Mouse (Mus musculus): ENCODE data around the gene Prpsap2. TPM values are rescaled to one million over a fixed set of nuclear protein-coding genes. Genes with fewer than 3 reads are reported as not detected.

The Prpsap2 gene
- total and polyA plus RNA-seq, 3 experiments = 29.0 to 30.7 TPM; not detected in 1

DNA sequence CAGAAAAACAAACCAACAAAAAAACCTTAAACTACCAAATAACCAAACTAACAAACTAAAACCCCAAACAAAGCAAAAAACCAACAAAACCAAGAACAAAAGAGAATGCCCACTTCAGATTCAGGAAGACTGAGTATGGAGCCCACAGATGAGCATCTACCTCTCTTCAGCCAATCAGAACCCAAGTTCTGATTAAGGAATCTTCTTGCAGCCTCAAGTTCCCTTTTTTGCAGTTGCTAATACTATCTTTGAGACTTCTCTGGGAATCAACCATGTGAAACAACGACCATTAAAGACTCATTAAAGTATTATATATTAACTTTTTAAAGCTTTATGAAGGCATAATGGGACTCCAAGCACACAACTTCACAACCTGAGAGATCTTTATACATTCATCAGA is 24.6 kb downstream of the Prpsap2 start:
- TF ChIP-seq EP300 (IDR thresholded peaks at IDR 0.05; ENCODE audit: low read depth in 1 of 2, low read length in 2 of 2) = peak in 1 of 2 experiments; percentile 21; a peak in 1 of 4 replicates
- no peak for TF ChIP-seq ELF1 (IDR thresholded peaks at IDR 0.05; ENCODE audit: low read depth, low read length)
- TF ChIP-seq RCOR1 (IDR thresholded peaks at IDR 0.05; ENCODE audit: low read depth, low read length) = peak; percentile 80
- no peak for TF ChIP-seq SIN3A (IDR thresholded peaks at IDR 0.05; ENCODE audit: low read length)
- TF ChIP-seq GATA1 (IDR thresholded peaks at IDR 0.05; ENCODE audit: low read depth, low read length) = peak; percentile 24
- Histone ChIP-seq H3K79me2 (ENCODE audit: control insufficient read depth, insufficient read depth, low read length, poor library complexity) (no peaks in the 10 kb centered on the region), H3K9ac (ENCODE audit: control insufficient read depth, low read depth, low read length, poor library complexity, severe bottlenecking) (no peak overlapping the region), H3K4me1 (ENCODE audit: control insufficient read depth in 1 of 2, insufficient read depth in 2 of 2, low read length in 2 of 2) (0 out of 4 replicates have a peak, but pooled peaks cover 0 to 2% of the 10 kb centered on the region in 2 experiments), H3K27me3 (ENCODE audit: control insufficient read depth in 1 of 2, insufficient read depth in 2 of 2, low read length in 2 of 2) (no peaks in the 10 kb centered on the region), H3K4me3 (ENCODE audit: control insufficient read depth in 1 of 2, insufficient read depth in 1 of 2, low read depth in 2 of 2, low read length in 2 of 2) (no peak overlapping the region), H3K36me3 (ENCODE audit: control insufficient read depth in 1 of 2, insufficient read depth in 2 of 2, low read length in 2 of 2) (peaks cover 2 to 10% of the 10 kb centered on the region in 2 experiments; a peak in 3 of 4 replicates), H3K27ac (ENCODE audit: control insufficient read depth, low read depth, low read length) (no peak overlapping the region), H3K9me3 (replicated peaks; ENCODE audit: insufficient read depth, low read length) (no peaks in the 10 kb centered on the region)
- peak; percentile 64 for DNase-seq (ENCODE audit: low read depth, low spot score)

DNA sequence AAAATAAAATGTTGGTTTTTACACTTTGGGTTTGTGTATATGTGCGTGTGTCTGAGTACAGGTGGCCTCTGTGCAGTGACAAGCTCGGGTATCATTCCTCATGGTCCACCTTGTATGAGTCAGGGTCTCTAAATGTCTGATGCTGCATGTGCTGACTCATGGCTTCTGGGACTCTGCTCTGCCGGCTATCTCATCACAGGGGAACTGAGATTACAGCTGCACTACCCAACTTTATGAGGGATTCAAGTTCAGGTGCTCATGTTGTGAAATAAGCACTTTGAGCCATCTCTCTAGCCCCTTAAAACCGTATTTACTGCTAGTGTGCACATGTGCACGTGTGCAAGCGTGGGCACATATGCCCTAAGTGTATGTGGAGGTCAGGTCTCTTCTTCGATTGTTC is 29.2 kb downstream of the Prpsap2 start:
- DNase-seq (ENCODE audit: low read depth, low spot score) = no peak
- Histone ChIP-seq H3K9ac (ENCODE audit: control insufficient read depth, low read depth, low read length, poor library complexity, severe bottlenecking) (no peak overlapping the region), H3K4me1 (ENCODE audit: control insufficient read depth in 1 of 2, insufficient read depth in 2 of 2, low read length in 2 of 2) (0 out of 4 replicates have a peak, but pooled peaks cover 0 to 2% of the 10 kb centered on the region in 2 experiments), H3K79me2 (ENCODE audit: control insufficient read depth, insufficient read depth, low read length, poor library complexity) (no peaks in the 10 kb centered on the region), H3K9me3 (replicated peaks; ENCODE audit: insufficient read depth, low read length) (no peaks in the 10 kb centered on the region), H3K4me3 (ENCODE audit: control insufficient read depth in 1 of 2, insufficient read depth in 1 of 2, low read depth in 2 of 2, low read length in 2 of 2) (no peak overlapping the region), H3K27me3 (ENCODE audit: control insufficient read depth in 1 of 2, insufficient read depth in 2 of 2, low read length in 2 of 2) (no peaks in the 10 kb centered on the region), H3K36me3 (ENCODE audit: control insufficient read depth in 1 of 2, insufficient read depth in 2 of 2, low read length in 2 of 2) (peaks cover 2 to 6% of the 10 kb centered on the region in 2 experiments; a peak in 3 of 4 replicates), H3K27ac (ENCODE audit: control insufficient read depth, low read depth, low read length) (no peak overlapping the region)
- TF ChIP-seq RAD21 (IDR thresholded peaks at IDR 0.05; ENCODE audit: low read depth, low read length) (no peak), MEF2A (IDR thresholded peaks at IDR 0.05; ENCODE audit: extremely low read depth, insufficient replicate concordance, low read depth, low read length, poor library complexity, severe bottlenecking) (no peak), EP300 (IDR thresholded peaks at IDR 0.05; ENCODE audit: low read depth in 1 of 2, low read length in 2 of 2) (no peak), MYB (IDR thresholded peaks at IDR 0.05; ENCODE audit: low read depth, low read length) (no peak), CTCF (IDR thresholded peaks at IDR 0.05 in 2 of 3, conservative IDR thresholded peaks at IDR 0.05 in 1 of 3; ENCODE audit: control insufficient read depth in 1 of 3, insufficient read depth in 1 of 3, low read depth in 2 of 3, low read length in 3 of 3, poor library complexity in 1 of 3, severe bottlenecking in 1 of 3) (no peak), ETS1 (IDR thresholded peaks at IDR 0.05; ENCODE audit: low read depth, low read length) (no peak), BHLHE40 (IDR thresholded peaks at IDR 0.05; ENCODE audit: borderline replicate concordance, low read depth, low read length) (no peak), JUND (IDR thresholded peaks at IDR 0.05; ENCODE audit: low read depth, low read length) (no peak), ZC3H11A (IDR thresholded peaks at IDR 0.05; ENCODE audit: low read depth, low read length) (no peak), ZKSCAN1 (IDR thresholded peaks at IDR 0.05; ENCODE audit: low read depth, low read length) (no peak), ELF1 (IDR thresholded peaks at IDR 0.05; ENCODE audit: low read depth, low read length) (no peak), MAZ (IDR thresholded peaks at IDR 0.05; ENCODE audit: low read depth, low read length) (no peak), CHD1 (IDR thresholded peaks at IDR 0.05; ENCODE audit: low read depth, low read length) (no peak), HCFC1 (IDR thresholded peaks at IDR 0.05; ENCODE audit: low read depth, low read length) (no peak), NRF1 (IDR thresholded peaks at IDR 0.05; ENCODE audit: insufficient read depth, low read depth, low read length, poor library complexity, severe bottlenecking) (no peak), NELFE (IDR thresholded peaks at IDR 0.05; ENCODE audit: low read depth, low read length) (no peak), MYC (IDR thresholded peaks at IDR 0.05; ENCODE audit: low read depth, low read length) (no peak)

Measured in MEL (cell line).